Mouse (Mus musculus): Measurements from ENCODE around the gene Rps15.

Rps15 gene

GRCm38 (mm10) chr10:80288657-80289056 lies 3.6 kb upstream of the Rps15 start:
- no peak for DNase-seq (ENCODE audit: low spot score)

- DNase-seq (ENCODE audit: low spot score), result no peak
These were observed 1.1 kb downstream of the Rps15 start for GRCm38 (mm10) chr10:80293325-80293724.

GRCm38 (mm10) chr10:80294311-80294710 lies 2.1 kb downstream of the Rps15 start:
- DNase-seq (ENCODE audit: low spot score), result no peak

- no peak for DNase-seq (ENCODE audit: low spot score)
These were observed 2.6 kb downstream of the Rps15 start for GRCm38 (mm10) chr10:80294788-80295303.

- DNase-seq (ENCODE audit: low spot score), result peak; percentile 83
These were observed 3.6 kb downstream of the Rps15 start, which contains the start of gene Apc2 for GRCm38 (mm10) chr10:80295618-80296425. Apc2 (plus strand) TSS chr10:80295977.

GRCm38 (mm10) chr10:80296824-80297223 lies 4.6 kb downstream of the Rps15 start:
- DNase-seq (ENCODE audit: low spot score), result no peak

GRCm38 (mm10) chr10:80297526-80298133 lies 5.4 kb downstream of the Rps15 start:
- no peak for DNase-seq (ENCODE audit: low spot score)

- peak; percentile 93 for DNase-seq (ENCODE audit: low spot score)
These were observed 6.5 kb downstream of the Rps15 start for GRCm38 (mm10) chr10:80298571-80299281.

GRCm38 (mm10) chr10:80299301-80299700 lies 7.0 kb downstream of the Rps15 start:
- DNase-seq (ENCODE audit: low spot score), result no peak

- no peak for DNase-seq (ENCODE audit: low spot score)
These were observed 7.6 kb downstream of the Rps15 start for GRCm38 (mm10) chr10:80299824-80300223.

GRCm38 (mm10) chr10:80300672-80301181 lies 8.5 kb downstream of the Rps15 start:
- peak; percentile 65 for DNase-seq (ENCODE audit: low spot score)

GRCm38 (mm10) chr10:80301256-80302081 lies 9.2 kb downstream of the Rps15 start:
- DNase-seq (ENCODE audit: low spot score), result no peak

- DNase-seq (ENCODE audit: low spot score), result no peak
These were observed 9.8 kb downstream of the Rps15 start for GRCm38 (mm10) chr10:80302082-80302355.

- DNase-seq (ENCODE audit: low spot score), result peak; percentile 75
These were observed 10.2 kb downstream of the Rps15 start for GRCm38 (mm10) chr10:80302471-80302881.

GRCm38 (mm10) chr10:80304458-80304857 lies 12.2 kb downstream of the Rps15 start:
- no peak for DNase-seq (ENCODE audit: low spot score)

GRCm38 (mm10) chr10:80304862-80305261 lies 12.6 kb downstream of the Rps15 start:
- DNase-seq (ENCODE audit: low spot score), result no peak

GRCm38 (mm10) chr10:80311560-80311959 lies 19.3 kb downstream of the Rps15 start:
- DNase-seq (ENCODE audit: low spot score), result no peak

- no peak for DNase-seq (ENCODE audit: low spot score)
These were observed 20.6 kb downstream of the Rps15 start for GRCm38 (mm10) chr10:80312586-80313504.

GRCm38 (mm10) chr10:80313627-80314201 lies 21.5 kb downstream of the Rps15 start:
- DNase-seq (ENCODE audit: low spot score), result no peak

- DNase-seq (ENCODE audit: low spot score), result no peak
These were observed 22.3 kb downstream of the Rps15 start for GRCm38 (mm10) chr10:80314494-80315001.
